Mouse (Mus musculus) midbrain, embryonic 10.5 days (tissue): ENCODE measurements at regions not wholly inside any gene's neighbourhood (a gene's known extent, or its start where the extent isn't known, plus 50 kb on each side); places are given as distances from the start of the nearest gene placed in this dataset.

Experiments used
- DNase-seq: peaks from one replicate; pipeline ENCODE4 v3.0.0-alpha.2; 2017; ENCODE audit warnings: low spot score
- H3K27ac ChIP-seq: fragments of 300-500 bp; sonication (generic); replicated peaks from 2 replicates; pipeline ENCODE4 v1.5.1; 2016; ENCODE audit warnings: mild to moderate bottlenecking
- H3K27me3 ChIP-seq: fragments of 300-500 bp; sonication (generic); 2 replicates; pipeline ENCODE4 v1.6.1; 2016; ENCODE audit warnings: low read depth, mild to moderate bottlenecking; ENCODE audit not compliant: poor library complexity, severe bottlenecking
- H3K36me3 ChIP-seq: fragments of 300-500 bp; sonication (generic); 2 replicates; pipeline ENCODE4 v1.6.1; 2016; ENCODE audit warnings: mild to moderate bottlenecking, moderate library complexity
- H3K4me1 ChIP-seq: fragments of 300-500 bp; sonication (generic); 2 replicates; pipeline ENCODE4 v1.6.1; 2016
- H3K4me3 ChIP-seq: fragments of 300-500 bp; sonication (generic); 2 replicates; pipeline ENCODE4 v1.5.1; 2016; ENCODE audit warnings: mild to moderate bottlenecking, moderate library complexity
- H3K9me3 ChIP-seq: fragments of 300-500 bp; sonication (generic); replicated peaks from 2 replicates; pipeline ENCODE4 v1.6.1; 2016; ENCODE audit warnings: mild to moderate bottlenecking
- WGBS: fragments of 180-500 bp; shearing (Covaris S2); methylation state at CpG from one replicate; pipeline ENCODE4 v1.1.7; 2016; 5-methylcytosine and 5-hydroxymethylcytosine counted together

DNA sequence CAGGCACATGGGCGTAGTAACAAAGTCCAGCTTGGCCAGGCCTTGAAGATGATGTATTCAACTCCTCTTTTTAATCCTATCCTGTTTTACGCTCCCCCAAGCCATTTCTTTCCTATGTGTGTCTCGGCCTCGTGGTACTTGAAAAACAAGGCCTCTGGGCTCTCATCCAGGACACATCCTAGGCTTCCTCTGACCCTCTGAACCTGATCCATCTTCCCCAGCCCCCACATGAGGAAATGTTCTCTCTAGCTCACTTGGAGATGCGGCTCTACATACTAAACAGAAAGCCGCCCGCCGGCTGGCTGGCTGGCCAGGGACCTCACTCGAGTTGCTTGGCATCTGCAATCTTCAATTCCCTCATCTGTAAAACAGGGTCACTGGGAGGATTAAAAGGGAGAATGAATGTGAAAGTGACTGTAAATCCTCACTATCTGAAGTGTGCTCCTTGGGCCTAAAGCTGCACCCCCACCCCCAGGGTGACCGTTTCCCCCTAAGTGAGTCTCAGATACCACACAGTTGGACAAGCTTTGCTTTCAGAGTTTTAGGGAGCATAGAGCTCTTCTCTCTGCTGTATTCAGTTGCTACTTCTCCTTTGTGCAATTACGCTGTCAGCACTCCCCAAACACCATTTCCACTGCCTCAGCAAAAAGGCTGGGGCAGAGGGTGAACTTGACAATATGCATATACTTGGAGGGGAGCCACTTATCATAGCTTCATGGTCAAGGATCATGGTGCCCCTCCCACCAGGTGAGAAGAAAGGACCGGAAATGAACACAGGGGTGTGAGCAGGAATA lies 109.7 kb downstream of the H2al1j start:
- no peak overlapping the region for H3K27ac ChIP-seq
- DNase-seq = no peak
- no peaks in the 10 kb centered on the region for H3K9me3 ChIP-seq
- WGBS = 67% methylated on average over 12 of the region's 12 CpGs
- no peak overlapping the region for H3K4me3 ChIP-seq
- no peaks in the 10 kb centered on the region for H3K36me3 ChIP-seq
- peaks cover 99% of the 10 kb centered on the region for H3K27me3 ChIP-seq
- peaks cover 40% of the 10 kb centered on the region for H3K4me1 ChIP-seq

DNA sequence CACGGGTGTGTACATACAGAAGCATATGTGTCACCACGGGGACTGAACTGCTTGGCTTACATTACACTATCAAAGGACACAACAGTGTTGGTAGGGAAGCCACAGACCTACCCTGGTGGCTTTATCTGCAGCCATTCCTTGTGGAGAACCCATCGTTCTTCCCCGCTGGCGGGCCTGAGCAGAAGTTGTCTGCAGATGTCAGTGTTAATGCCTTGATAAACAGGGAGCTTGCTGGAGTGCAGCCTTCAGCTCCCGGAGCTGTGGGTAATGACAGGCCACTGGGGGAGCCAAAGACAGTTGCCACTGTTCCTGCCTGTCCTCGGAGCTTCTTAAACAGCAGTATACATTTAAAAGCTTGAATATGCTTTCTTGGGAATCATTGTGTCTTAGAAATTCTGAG lies 115.9 kb downstream of the H2al1j start:
- H3K4me3 ChIP-seq = no peak overlapping the region
- no peaks in the 10 kb centered on the region for H3K9me3 ChIP-seq
- peaks cover 99% of the 10 kb centered on the region for H3K27me3 ChIP-seq
- DNase-seq = no peak
- no peak overlapping the region for H3K27ac ChIP-seq
- WGBS = 61% methylated on average over 7 of the region's 7 CpGs
- no peaks in the 10 kb centered on the region for H3K36me3 ChIP-seq
- peaks cover 10% of the 10 kb centered on the region for H3K4me1 ChIP-seq

DNA sequence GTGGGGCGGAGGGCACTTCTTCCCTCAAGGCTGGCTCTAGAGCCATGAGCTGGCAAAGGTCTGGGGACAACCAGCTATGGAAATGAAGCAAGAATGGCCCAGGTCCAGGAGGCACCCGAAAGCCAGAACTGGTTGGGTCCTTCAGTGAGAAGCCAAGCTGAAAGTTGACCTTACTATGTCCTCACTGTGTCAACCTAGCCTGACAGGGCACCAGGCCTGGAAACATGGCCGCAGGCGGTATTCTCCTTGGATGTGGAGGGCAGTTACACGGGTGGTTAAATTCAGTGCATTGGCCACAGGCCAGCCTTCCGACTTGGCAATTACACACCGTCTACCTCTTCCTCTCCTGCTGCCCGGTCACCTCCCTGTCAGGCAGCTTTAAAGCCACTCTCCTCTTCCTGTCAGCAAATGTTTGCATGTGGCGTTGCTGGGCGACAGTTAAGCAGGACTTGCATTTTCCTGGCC lies 116.7 kb downstream of the H2al1j start:
- Histone ChIP-seq H3K36me3 (no peaks in the 10 kb centered on the region), H3K27me3 (peaks cover 99% of the 10 kb centered on the region), H3K27ac (no peak overlapping the region), H3K4me3 (no peak overlapping the region), H3K9me3 (no peaks in the 10 kb centered on the region), H3K4me1 (peaks cover 10% of the 10 kb centered on the region)
- no peak for DNase-seq
- WGBS = 73% methylated on average over 10 of the region's 10 CpGs

DNA sequence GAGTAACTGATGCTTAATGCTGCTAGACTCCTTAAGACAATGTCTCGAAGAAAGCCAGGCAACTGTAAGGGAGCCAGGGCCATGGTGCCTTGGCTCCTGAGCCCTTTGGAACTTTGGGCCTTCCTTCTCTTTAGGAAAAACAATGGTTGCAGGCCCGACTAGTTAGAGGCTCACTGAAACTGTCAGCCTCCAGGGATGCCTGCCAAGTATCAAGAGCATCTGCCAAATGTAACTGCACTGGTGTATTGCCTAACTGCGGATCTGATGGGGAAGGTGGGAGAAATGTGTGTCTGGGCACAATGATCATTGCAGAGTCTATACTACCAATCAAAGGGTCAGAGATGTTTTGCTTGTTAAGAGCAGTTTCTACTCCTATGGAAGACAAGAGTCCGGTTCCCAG lies 121.1 kb downstream of the H2al1j start:
- Histone ChIP-seq H3K27ac (no peak overlapping the region), H3K27me3 (peaks cover 98% of the 10 kb centered on the region), H3K9me3 (no peaks in the 10 kb centered on the region), H3K36me3 (no peaks in the 10 kb centered on the region), H3K4me1 (peaks cover 10% of the 10 kb centered on the region), H3K4me3 (no peak overlapping the region)
- 82% methylated on average over 4 of the region's 4 CpGs for WGBS
- no peak for DNase-seq

DNA sequence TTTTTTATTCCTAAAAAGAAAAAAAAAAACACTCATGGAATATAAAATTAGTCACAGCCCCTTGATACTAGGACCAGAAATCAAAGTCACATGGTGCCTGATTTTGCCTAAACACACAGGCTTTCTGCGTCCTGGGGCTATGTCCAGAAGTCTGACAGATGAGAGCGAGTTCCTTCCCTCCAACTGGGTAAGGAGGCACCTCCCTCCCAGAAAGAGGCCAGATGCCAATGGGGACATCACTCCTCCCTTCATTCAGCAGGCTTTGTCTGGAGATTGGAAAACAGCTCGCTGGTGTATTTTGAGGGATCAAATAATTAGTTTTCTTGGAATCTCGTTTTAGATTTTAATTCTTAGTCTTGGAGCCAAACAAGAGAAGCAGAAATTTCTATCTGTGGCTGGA lies 130.9 kb downstream of the H2al1j start:
- H3K36me3 ChIP-seq = no peaks in the 10 kb centered on the region
- no peaks in the 10 kb centered on the region for H3K9me3 ChIP-seq
- H3K27ac ChIP-seq = no peak overlapping the region
- no peak overlapping the region for H3K4me3 ChIP-seq
- no peak for DNase-seq
- 64% methylated on average over 4 of the region's 4 CpGs for WGBS
- peaks cover 85% of the 10 kb centered on the region for H3K27me3 ChIP-seq
- peaks cover 7% of the 10 kb centered on the region; the same call in 1 of the 2 replicates for H3K4me1 ChIP-seq

DNA sequence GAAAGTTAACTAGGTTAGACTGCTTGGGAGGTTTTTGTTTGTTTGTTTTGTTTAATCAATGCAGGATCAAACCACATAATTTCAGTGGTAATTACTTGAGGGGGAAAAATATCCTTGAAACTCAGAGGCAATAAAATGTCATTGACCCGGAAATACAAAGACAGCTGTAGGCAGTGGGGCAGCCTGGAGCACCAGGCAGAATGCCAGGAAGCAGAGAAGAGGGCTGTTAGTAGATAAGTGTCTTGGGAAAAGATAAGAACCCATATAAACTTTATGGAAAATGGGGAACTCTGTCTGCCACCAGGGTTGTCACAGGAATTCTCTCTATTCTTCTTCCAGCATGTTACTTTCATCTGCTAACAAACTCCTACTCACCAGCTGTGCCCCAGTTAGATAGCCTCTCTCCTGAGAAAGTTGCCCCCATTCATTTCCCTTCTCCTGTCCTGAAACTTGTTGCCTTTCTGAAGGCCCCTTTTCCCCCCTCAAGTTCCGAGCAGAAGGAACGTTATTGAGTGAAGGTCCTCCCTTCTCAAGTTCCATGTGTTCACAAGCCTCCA lies 136.4 kb downstream of the H2al1j start:
- H3K4me3 ChIP-seq = no peak overlapping the region
- no peaks in the 10 kb centered on the region for H3K36me3 ChIP-seq
- 81% methylated on average over 3 of the region's 3 CpGs for WGBS
- peaks cover 89% of the 10 kb centered on the region for H3K27me3 ChIP-seq
- no peaks in the 10 kb centered on the region for H3K4me1 ChIP-seq
- H3K27ac ChIP-seq = no peak overlapping the region
- no peak for DNase-seq
- H3K9me3 ChIP-seq = no peaks in the 10 kb centered on the region

DNA sequence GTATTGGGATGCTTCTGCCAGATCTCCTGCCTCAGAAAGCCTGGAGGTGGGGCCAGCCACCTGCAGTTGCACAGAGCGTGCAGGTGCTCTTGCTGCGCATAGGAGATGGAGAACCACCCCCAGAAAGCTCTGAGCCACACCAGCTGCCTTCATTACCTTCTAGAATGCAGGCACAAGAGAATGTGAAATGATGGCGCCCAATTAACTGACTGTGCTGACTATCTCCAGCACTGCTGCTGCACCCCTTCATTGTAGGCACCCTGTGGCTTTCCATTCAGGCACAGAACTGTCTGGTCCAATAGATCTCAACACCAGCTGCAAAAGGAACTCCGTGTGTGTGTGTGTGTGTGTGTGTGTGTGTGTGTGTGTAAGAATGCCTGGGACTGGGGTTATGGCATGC lies 138.6 kb downstream of the H2al1j start:
- 68% methylated on average over 4 of the region's 4 CpGs for WGBS
- H3K9me3 ChIP-seq = no peaks in the 10 kb centered on the region
- H3K4me3 ChIP-seq = no peak overlapping the region
- peaks cover 92% of the 10 kb centered on the region for H3K27me3 ChIP-seq
- no peak for DNase-seq
- H3K36me3 ChIP-seq = no peaks in the 10 kb centered on the region
- H3K27ac ChIP-seq = no peak overlapping the region
- H3K4me1 ChIP-seq = peaks cover 7% of the 10 kb centered on the region; the same call in 1 of the 2 replicates

DNA sequence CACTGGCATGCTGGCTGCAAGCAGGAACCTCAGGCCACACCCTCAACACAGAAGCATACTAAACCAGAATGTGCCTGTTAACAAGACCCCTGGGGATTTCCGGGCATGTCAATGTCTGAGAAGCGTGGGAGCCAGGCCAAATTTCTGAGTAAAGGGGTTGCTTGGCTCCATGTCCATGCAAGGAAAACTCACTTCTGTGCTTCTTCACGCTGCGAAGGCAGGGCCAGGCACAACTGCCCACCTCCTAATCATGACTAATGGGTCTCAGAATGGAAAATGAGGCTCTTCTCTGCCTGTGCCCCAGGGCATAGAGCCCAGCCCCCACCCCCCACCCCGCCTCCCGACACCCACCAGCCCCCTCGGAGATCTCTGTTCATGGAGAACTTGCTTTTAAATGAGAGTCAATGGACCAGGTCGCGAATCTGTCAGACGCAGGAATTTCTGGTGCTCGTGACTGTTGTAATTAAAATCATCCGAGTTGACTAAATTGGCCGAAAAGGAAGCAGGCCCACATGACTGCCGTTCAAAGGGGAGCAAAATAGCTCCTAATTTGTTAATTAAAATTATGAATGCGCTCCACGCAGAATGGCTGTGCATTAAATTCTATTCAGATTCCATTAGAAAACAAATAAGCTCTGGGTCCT lies 152.2 kb downstream of the H2al1j start:
- H3K27ac ChIP-seq = no peak overlapping the region
- no peaks in the 10 kb centered on the region for H3K9me3 ChIP-seq
- no peak overlapping the region for H3K4me3 ChIP-seq
- H3K27me3 ChIP-seq = peaks cover 69% of the 10 kb centered on the region
- no peaks in the 10 kb centered on the region for H3K36me3 ChIP-seq
- H3K4me1 ChIP-seq = peaks cover 3% of the 10 kb centered on the region; the same call in 1 of the 2 replicates
- 71% methylated on average over 16 of the region's 16 CpGs for WGBS
- no peak for DNase-seq

DNA sequence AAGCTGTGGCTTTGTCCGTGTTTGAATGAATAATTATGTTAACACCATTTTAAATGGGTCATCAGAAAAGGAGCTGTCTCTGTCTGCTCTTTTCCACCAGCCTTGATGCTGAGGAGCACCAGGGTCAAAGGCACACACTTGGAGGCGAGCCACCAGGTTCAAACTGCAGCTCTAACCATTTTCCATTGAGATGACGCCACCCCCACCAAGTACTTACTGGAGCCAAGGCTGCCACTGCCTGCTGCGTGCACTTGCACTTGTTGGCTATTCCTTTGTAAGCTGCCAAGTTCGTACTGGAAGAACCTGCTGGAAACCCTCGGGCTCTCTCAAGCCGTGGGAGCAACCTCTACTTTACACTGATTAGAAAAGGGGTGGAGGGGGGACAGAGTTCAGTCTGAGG lies 154.5 kb downstream of the H2al1j start:
- WGBS = 85% methylated on average over 7 of the region's 7 CpGs

DNA sequence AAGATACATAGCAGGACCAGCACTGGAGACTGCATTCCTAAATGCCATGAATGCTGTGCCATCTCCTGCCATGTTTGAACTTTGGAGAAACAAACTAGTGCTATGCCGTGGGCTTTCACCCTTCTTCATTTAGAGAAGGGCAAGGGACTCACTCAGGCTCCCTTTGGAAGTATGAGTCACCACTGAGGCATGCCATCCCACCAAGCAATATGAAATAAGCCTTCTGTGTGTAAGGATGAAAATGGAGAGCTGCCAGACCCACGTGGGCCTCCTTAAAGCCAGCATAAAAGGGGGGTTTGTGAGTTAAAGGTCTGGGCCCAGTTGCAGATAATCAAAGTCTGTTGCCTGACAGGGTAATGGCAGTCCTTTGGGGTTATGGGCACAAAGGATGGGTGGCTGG lies 159.0 kb downstream of the H2al1j start:
- Histone ChIP-seq H3K27ac (peak overlapping the region; percentile 56), H3K9me3 (no peaks in the 10 kb centered on the region), H3K36me3 (no peaks in the 10 kb centered on the region), H3K4me3 (no peak overlapping the region), H3K27me3 (peaks cover 98% of the 10 kb centered on the region), H3K4me1 (peaks cover 43% of the 10 kb centered on the region)
- 78% methylated on average over 2 of the region's 2 CpGs for WGBS
- DNase-seq = no peak

More for the DNA sequence above, 154.5 kb downstream of the H2al1j start:
- Histone ChIP-seq H3K27ac (no peak overlapping the region), H3K9me3 (no peaks in the 10 kb centered on the region), H3K36me3 (no peaks in the 10 kb centered on the region), H3K4me1 (peaks cover 13% of the 10 kb centered on the region), H3K27me3 (peaks cover 82% of the 10 kb centered on the region), H3K4me3 (no peak overlapping the region)
- DNase-seq = no peak

DNA sequence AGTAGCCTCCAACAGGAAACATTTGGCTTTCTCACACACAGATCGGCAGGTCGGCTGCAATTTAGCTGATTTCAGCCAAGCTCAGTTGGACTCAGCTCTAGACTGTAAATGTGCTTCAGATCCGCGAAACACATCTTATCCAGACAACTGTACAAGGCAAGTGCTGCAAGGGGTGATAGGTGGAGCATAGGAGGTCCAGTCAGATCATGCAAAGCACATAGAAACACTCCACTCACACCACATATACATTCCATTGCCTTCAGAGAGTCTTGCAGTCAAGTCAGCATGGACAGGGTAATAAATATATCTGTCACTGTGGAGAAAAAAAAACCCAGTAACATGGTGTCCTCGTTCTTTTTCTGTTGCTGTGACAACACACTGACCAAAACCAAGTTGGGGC lies 160.3 kb downstream of the H2al1j start:
- WGBS = 82% methylated on average over 5 of the region's 5 CpGs
- Histone ChIP-seq H3K4me3 (no peak overlapping the region), H3K27me3 (peaks cover 98% of the 10 kb centered on the region), H3K36me3 (no peaks in the 10 kb centered on the region), H3K4me1 (peaks cover 56% of the 10 kb centered on the region), H3K9me3 (no peaks in the 10 kb centered on the region), H3K27ac (no peak overlapping the region)
- DNase-seq = no peak

DNA sequence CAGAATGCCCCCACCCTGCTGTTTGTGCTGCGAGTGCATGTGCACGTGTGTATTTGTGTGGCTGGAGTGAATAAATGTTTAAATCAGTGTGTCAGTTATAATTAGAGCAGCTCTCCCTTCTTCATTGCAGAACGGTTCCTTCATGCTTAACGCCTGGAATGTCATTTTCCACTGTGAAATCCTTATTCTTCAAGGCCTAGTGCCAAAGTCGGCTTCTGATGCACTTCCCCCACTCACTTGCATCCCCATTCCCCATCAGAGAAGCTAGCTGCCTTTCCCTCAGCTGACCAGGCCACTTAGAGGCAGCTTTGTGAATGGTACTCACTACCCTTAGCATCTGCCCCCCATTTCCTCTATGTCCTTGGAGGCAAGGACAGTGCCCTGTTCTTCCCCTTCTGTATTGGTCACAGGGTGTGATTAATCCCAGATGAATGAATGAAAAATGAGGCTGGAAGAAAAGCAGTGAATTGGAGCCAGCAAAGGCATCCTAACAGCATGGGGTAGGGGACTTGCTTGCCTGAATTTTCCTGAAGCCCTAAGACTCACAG lies 162.6 kb downstream of the H2al1j start:
- Histone ChIP-seq H3K27ac (peak overlapping the region; percentile 38; the same call in 1 of the 2 replicates), H3K9me3 (no peaks in the 10 kb centered on the region), H3K4me3 (no peak overlapping the region), H3K4me1 (peaks cover 75% of the 10 kb centered on the region), H3K27me3 (peaks cover 99% of the 10 kb centered on the region), H3K36me3 (no peaks in the 10 kb centered on the region)
- WGBS = 55% methylated on average over 5 of the region's 5 CpGs
- peak; percentile 12 for DNase-seq

DNA sequence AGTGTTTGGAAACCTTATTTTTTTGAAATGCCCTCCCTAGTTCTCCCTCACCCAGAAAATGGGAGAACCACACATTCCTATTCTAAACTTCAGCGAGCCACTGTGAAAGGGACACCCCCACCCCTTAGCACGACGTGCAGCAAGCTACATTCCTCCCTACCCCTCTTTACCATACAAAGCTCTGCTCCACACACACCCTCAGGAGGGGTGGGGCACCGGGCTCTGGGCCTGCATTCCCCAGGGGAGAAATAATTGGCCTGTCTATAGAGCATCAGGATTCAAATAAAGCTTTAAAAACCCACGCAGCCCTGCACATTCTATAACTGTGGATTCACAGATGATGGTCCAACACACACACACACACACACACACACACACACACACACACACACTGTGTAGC lies 163.6 kb downstream of the H2al1j start:
- Histone ChIP-seq H3K36me3 (no peaks in the 10 kb centered on the region), H3K4me3 (no peak overlapping the region), H3K27ac (peak overlapping the region; percentile 81), H3K9me3 (no peaks in the 10 kb centered on the region), H3K4me1 (peaks cover 74% of the 10 kb centered on the region), H3K27me3 (peaks cover 99% of the 10 kb centered on the region)
- DNase-seq = peak; percentile 12
- WGBS = 21% methylated on average over 5 of the region's 5 CpGs
